Mouse (Mus musculus) frontal cortex, postnatal 10 days (tissue): ENCODE measurements around the gene Rerg.
"Not testable (repeated sequence)": the region's sequence is repeated elsewhere in the genome, so short reads cannot be mapped to it uniquely, and the experiment has no call there.

Experiments used
- DNase-seq, 2 experiments: peaks; one replicate each; pipeline ENCODE4 v3.0.0; 2022; ENCODE audit warnings: low spot score in 2 of 2, mixed read lengths in 1 of 2

Rerg gene

DNA sequence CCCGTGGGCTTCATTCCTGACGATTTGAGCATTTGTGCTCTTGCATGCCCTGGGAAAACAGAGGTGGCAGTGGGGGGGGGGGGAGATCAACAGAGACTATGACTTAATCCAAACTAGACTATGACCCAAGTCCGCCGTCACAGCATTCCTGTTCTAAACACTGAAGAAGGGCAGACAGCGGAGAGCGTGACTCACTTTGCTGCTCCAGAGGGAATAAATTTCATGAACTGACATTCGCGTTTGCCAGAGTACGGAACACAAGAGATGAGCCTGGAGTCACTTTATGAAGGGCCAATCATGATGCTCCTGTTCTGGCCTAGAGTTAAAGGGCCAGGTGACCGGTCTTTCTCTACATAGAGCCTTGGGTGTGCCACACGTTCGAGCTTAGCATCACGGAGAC lies 93.6 kb downstream of the Rerg start:
- DNase-seq = no peak

DNA sequence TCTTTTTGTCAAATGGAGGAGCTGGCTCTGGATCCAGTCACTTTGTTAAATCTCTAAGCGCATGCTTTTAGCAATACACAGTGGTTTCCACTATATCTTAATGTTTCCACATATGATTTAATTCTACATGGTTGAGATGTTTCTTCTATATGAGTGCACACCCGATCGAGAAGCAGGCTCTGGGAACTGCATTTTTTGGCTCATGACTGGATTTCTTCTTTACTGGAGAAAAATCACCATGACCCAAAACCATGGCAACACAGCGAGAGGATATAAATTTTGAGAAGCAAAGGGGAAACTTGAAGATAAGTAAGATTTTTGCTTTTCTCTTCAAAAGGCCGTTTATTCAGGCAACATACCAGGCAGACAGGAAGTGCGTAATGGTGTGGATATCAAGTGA lies 94.1 kb downstream of the Rerg start:
- no peak for DNase-seq

DNA sequence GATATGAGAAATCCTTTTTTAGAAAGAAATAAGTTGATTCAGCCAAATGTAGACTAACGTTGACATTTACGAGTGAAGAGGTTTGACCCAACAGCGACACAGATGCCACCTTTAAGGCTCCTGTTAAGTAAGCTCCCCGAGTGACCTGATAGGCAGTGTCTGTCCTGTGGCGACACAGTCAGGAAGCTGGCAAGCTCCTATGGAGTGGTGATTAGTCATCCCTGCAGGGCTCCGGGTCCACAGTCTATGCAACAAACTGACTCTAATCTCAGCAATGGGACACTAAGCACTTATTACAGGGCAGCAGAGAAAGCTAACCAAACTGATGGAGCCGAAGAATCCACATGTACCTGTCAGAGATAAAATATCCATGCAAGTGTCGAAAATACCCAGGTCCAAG lies 98.0 kb downstream of the Rerg start:
- no peak for DNase-seq

DNA sequence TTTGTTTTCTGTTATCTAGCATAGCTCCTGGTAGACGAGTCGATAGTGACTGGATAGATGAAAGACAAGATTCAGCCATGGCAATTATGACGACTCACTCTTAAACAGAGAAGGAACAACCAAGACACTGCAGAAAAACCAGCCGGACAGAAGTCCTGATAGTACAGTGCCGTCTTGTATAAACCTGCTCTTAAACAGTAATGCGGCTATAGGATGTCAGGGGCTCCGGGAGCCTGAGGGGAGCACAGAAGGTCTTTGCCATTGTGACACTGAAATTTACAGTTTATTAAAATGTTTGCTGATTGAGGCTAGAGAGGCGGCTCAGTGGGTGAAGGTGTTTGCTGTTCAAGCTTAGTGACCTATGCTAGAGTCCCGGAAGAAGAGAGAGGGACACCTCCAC lies 98.8 kb downstream of the Rerg start:
- DNase-seq = no peak

DNA sequence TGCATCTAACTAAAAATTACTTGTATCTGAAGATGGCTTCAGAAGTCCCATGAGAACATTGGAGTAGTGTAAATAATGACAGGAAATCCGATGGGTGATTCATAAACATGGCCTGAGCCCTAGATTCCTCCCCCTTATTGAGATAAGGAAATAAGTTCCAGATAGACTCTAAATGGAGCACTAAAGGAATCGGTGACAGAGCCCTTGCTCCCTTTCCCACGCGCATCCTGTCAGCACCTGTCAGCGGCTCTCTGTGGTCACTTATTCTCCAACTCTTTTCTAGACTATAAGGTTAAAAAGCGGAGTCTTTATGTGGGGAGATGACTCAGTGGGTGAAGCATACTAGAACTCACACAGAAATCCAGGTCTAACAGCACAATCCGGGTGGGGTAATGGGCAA lies 104.8 kb downstream of the Rerg start:
- no peak for DNase-seq

DNA sequence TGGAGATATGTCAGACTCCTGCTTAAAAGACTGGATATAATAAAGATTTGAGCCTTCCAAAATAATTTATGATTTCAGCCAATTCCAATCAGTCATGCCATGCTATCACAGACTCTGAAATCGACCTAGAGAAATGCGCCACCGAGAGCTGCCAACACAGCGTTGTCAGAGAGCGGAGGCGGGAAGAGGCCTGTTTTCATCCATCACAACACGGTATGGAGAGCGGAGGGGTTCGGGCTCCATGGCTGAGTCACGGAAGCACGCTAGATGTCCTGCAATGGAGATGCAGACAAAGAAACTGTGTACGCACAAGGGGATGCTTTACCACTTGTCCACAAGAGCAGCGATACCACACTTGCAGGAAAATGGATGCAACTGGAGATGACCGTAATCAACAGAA lies 105.5 kb downstream of the Rerg start:
- DNase-seq = no peak

DNA sequence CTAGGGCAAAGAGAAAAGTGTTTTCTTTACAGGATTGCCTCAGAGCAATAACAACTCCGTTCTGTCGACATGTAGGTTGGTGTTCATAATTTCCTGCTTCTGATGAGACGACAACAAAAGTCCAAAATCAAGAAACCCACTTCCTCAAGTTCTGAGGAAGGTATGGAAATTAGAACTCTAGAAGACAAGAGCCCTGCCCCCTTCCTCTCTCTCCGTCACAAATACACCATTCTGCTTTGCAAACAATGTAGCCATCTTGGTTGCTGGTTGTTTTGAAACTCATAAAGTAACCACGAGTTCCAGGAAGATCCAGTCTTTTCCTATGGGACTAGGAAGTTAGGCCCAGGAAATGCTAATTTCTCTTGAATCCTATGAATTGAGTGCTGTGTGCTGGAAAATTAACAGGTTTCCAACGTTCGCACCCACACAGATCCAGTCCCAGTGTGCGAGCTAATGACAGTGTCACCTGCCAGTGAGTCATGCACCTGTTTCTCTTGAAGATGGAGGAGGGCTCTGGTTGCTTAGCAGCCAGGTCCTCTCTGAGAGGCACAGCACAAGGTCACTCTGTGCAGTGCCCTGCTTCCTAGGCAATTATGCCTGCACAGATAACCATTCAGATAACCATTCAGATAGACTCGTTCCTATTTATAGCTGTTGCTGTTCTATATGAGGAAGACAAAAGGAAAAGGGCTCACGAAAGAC lies 106.9 kb downstream of the Rerg start:
- DNase-seq = peak in 1 of 2 experiments; percentile 16

DNA sequence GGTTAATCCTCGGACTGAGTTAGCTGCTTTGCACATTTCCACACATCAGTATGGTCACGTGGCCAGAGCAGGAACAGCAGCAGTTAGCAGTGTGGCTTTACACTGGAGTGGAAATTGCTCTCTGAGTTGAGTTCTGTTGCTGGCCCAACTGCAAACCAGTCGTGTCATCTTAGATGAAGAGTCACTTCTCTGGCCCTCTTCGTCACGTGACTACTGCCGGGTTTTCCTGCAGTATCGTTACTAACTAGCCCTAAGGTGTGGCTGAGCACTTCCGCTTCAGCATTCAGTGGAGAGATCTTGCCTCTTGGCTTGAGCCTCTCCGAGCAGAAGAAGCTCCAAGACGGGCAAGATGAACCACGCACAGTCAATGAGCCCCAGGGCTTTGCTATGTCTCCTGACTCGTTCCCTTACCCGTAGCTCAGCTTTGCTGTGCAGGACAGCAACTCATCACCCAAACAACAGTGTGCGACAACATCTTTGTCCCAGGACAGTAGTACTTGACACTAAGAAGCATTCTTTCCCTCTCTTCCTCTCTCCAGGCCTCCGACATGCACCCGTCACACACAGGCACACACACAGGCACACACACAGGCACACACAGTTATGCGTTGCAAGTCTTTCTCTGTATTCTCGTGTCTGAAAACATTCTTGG lies 108.3 kb downstream of the Rerg start:
- DNase-seq = no peak

DNA sequence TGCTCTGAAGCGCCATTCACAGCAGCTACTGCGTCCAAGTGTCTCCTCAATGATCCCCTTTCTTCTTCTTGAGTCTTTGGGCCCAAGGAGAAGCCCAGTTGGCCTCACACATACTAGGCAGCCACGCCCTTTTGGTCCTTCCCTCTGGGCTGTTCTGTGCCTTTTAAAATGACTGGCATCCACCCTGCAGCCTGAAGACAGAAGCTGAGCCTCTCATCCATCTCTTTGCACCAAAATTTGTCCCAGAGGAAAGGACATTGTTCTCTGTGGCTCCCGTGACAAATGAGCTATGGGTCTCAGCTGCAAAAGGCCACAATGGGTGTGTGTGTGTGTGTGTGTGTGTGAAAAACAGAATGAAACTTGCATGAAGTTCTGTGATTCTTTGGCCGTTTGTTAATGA lies 109.7 kb downstream of the Rerg start:
- DNase-seq = no peak

DNA sequence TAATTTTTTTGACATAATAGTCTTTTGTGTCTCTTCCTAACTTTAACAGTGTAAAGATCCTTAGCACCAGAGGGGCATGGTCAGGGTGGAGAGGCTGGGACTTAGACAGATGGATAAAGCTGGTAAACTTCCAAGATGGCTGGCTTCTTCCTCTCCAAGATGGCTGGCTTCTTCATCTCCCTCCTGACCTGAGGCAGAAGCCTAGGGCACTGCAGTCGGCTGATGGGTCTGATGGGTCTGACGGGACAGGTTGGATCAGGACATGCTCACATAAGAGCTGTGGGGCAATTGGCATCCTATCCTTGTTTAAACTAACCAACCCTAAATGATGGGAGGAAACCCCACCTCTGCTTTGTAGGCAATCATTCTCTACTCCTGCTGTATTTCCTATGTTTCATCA lies 112.0 kb downstream of the Rerg start:
- DNase-seq = no peak

DNA sequence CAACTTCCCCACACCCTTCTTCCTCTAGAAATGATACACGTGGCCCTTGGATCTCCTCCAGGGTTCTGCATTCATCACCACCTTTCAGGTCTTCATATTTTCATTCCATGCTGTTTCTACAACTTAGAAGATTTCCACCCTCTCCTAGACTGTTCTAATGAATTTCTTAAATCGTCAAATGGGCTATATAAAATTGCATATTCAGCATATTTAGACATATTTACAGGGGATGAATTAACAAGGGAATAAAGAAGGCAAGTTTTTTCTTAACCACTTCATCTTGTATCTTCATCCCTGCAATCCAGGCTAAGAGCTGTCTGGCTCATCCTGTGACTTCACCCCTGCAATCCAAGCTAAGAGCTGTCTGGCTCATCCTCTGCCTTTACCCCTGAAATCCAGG lies 116.2 kb downstream of the Rerg start:
- no peak for DNase-seq

DNA sequence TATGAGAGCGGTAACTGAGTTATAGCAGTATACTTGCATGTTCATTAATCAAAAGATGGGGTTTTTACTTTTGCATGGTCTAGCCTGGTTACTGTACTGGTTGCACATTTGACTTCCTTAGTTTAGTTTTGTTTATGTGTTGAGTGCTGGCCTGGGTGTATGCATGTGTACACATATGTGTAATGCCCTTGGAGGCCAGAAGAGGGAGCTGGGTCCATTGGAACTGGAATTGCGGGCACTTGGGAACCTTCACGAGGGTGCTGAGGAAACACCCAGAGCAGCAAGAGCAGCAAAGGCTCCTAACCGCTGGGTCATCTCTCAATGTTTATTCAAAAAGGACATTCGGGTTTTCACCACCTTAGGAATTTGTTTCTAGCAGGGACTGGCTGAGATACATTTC lies 116.8 kb downstream of the Rerg start:
- DNase-seq = no peak

DNA sequence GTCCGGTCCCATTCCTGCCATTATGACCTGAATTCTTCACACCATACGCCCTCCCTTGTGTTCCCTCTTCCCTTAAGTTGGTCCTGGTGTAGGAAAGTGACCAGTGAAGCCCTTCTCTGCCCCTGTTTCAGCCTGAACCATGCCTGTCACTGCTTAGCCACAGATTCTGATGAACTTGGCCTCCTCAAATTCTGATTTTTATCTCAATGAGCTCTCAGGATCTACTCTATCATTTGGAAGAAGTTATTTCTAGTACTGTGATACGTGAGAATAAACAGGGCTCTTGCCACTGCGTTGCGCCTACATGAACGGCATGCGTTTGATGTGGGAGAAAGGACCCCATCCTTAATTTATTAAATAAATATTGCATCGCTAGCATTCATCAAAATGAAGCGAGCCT lies 117.3 kb downstream of the Rerg start:
- DNase-seq = no peak

DNA sequence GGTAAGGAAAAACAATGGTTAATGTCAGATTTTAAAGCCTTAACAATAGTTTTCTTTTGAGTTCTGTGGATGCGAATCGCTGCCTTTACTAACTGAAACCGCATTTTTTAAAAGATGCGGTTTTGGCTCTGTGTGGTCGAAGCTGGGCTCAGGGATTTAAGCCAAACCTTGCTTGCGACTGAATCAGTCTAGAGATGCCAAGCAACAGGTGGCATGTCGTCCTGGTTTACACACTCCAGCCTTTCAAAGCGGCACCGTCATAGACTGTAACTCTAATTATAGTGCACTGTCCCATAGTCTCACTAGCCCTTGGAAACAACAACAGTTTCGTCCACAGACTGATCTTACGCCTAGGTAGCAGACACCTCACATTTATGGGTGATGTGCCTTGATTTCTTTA lies 123.3 kb downstream of the Rerg start:
- DNase-seq = no peak

DNA sequence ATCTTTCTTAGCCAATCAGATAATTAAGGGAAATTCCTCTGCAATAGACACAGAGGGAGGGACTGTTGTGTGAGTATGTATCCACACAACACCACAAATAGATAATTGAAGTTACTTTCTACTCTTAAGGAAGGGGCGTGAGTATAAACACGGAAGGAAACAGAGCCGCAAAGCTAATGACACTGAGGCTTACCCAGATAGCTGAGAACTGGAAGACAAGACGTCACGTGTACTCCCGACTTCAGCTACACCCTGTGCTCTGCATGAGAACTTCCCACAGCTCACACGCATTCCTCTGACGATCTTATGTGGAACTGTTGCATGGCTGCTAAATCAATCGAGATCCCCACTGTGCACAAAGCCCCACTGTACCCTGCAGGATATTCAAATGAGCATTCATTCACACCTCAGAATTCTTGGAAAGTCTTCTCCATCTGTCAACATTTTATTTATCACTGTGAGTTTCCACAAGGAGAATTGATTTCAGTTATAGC lies 125.2 kb downstream of the Rerg start:
- no peak for DNase-seq

DNA sequence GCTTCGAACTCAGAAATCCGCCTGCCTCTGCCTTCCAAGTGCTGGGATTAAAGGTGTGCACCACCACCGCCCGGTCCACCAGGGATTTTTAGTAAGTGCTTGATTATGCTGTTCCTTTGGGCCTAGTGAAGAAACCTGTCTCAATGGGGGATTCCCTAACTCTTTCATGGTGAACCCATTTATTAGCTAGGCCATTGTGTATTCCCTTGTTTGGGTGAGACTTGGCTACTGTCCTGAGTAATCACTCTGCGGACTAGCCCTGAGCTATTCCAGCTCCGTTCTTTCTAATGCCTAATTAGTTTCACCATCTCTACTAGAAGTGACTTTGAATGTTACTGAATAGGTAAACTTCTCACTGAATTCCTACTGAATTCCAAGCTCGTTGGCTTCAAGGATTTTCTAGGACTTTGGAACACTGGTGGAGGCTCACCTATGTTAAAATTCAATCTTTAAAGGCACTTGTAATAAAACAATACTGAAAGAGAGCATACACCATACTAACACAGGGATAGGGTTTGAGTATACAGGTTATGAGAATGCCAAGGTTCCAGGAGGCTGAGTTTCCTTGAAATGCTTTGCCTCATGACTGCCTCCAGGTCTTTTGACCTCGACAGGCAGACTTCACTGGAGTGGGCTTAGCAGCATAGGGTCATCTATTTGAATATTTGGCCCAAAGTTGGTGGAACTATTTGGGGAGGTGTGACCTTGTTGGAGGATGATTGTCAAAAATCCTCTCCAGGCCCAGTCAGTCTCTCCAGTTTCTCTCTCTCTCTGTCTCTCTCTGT lies 134.5 kb downstream of the Rerg start:
- DNase-seq = not testable (repeated sequence)

DNA sequence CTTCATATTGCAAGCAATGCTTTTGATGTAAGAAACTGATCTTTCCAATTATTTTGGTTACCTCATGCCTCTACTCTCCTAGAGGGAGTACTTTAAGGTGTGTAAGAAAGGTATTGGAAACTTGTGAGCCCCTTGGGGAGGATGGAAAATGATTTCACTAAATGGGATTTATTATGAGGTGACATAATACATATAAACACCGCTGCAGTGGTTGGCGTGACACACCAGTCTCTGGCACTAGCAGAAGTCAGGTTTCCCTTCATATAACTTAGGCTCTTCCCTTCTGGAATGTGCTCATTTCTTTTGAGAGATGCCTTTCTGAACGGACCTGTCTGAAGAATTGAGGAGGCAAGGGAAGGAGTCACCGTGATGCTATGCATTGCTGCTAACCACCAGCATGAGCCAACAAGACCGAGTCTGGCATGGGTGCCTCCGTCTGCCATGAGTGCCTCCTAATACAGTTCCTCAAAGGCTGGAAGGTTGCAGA lies 139.6 kb downstream of the Rerg start:
- no peak for DNase-seq

DNA sequence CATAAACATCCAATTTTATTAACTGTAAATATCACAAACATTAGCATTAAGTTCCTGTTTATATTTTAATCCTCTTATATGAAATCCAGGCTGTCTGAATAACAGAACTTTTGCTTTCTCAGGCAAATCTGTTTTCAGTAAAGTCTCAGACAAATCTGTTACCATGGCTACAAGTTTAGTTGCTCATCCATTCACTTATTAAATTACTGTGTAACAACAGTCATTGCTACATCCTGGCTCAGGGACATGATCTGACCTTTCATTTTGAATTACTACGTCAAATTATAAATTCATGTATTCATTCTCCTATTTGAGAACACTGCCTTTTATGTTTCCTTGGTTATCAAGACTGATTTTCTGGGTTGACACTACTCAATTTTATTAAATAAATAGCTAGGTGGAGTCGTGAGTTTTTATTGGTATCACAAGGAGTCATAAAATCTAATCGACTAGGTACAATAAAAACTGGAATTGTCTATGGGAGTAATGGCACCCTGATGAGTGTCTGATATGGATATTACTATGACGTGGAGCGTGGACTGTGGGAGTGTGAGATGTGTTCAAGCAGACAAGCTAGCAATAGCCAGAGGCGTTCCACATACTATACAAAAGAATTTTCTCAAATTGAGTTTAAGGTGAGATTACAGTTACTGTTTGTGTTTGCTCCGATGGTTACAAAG lies 140.2 kb downstream of the Rerg start:
- DNase-seq = no peak

DNA sequence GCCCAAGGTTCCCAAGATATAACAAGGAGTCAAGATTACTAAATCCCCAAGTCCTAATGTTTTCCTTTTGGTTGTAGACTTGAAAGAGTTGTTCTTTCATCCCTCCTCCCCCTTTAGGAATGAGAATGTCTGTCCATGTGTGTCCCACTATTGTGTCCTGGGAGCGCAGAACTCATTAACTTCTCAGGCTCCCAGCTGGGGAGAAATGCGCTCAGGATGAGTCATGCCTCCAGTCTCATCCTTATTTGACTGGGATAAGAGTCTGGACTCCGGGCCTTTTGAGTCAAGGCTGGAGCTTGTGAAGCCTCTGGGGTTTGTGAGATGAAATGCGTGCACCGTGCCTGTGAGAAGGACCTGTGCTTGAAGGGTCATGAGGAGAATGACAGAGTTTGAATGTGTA lies 144.8 kb downstream of the Rerg start:
- DNase-seq = no peak

DNA sequence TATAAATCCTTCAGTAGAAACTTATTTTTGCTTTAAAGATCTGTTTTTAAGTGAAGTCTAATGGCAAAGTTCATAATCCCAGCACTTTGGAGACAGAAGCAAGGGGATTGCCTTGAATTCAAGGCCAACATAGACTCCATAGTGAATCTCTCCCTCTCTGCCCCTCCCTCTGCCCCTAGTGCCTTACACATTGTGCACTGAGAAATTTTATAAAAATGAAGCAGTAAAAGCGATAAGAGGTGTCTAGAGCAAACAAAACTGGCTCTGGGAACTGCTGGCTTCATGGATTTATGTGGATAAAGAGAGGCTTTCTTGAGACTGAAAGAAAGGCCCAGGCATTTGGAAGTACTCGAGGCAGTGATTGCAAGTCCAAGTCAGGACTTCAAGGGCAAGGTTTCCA lies 145.8 kb downstream of the Rerg start:
- DNase-seq = no peak

DNA sequence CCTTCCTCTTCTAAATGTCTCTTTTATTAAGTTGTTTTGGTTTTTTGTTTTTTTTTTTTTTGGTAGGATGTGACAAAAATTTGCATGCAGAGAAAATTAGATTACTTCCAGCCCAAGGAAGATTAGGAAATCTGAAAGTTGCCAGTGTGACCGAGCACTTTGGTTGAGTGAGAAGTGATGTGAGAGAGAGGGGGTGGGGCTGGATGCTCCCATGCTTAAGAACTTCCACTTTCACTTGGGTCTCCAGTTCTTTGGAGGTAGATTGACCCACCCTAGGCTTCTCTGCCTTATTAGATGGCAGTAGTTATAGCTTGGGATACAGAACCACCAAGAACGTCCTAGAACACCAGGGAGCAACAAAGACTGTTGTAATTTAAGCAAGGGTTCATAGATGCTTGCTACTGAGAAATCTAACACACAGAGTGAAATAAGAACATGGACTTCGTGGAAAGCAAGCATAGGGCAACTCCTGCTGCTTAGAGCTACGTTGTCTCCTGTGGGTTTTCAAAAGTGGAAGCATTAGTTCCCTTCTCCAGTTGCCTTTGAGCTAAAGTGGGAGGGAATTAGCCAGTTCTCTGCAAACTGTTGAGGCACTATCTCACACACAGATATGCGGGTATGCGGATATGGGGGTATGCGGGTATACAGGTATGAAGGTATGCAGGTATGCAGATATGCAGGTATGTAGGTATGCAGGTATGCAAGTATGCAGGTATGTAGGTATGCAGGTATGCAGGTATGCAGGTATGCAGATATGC lies 152.9 kb downstream of the Rerg start:
- DNase-seq = no peak
